Mouse (Mus musculus) stomach, embryonic 16.5 days (tissue): ENCODE data around the gene Tas2r143. TPM values are rescaled to one million over a fixed set of nuclear protein-coding genes. Genes with fewer than 3 reads are reported as not detected.

ENCODE experiments used
- ATAC-seq: fragments of 200-750 bp; cut with Nextera tagmentation; 2 replicates; pipeline ENCODE4 v1.8.0; 2017; ENCODE audit warnings: moderate number of reproducible peaks, moderate TSS enrichment; ENCODE audit not compliant: insufficient read depth, low FRiP score
- H3K27ac ChIP-seq: fragments of 300-500 bp; sonication (generic); 2 replicates; pipeline ENCODE4 v1.5.1; 2014; ENCODE audit warnings: low read length
- H3K27me3 ChIP-seq: fragments of 300-500 bp; sonication (generic); 2 replicates; pipeline ENCODE4 v1.6.1; 2014; ENCODE audit warnings: low read length, control low read depth, mixed read lengths; ENCODE audit not compliant: control insufficient read depth, insufficient read depth
- H3K36me3 ChIP-seq: fragments of 300-500 bp; sonication (generic); 2 replicates; pipeline ENCODE4 v1.6.1; 2014; ENCODE audit warnings: low read length; ENCODE audit not compliant: control insufficient read depth, insufficient read depth
- H3K4me1 ChIP-seq: fragments of 300-500 bp; sonication (generic); 2 replicates; pipeline ENCODE4 v1.6.1; 2014; ENCODE audit warnings: low read length, control low read depth, mixed read lengths; ENCODE audit not compliant: control insufficient read depth, insufficient read depth
- H3K4me2 ChIP-seq: fragments of 300-500 bp; sonication (generic); 2 replicates; pipeline ENCODE4 v1.6.1; 2014; ENCODE audit warnings: low read depth, low read length, mixed read lengths
- H3K4me3 ChIP-seq: fragments of 300-500 bp; sonication (generic); replicated peaks from 2 replicates; pipeline ENCODE4 v1.5.1; 2014; ENCODE audit warnings: mild to moderate bottlenecking, low read length
- H3K9ac ChIP-seq: fragments of 300-500 bp; sonication (generic); 2 replicates; pipeline ENCODE4 v1.6.1; 2014; ENCODE audit warnings: low read length
- H3K9me3 ChIP-seq: fragments of 300-500 bp; sonication (generic); replicated peaks from 2 replicates; pipeline ENCODE4 v1.6.1; 2016; ENCODE audit warnings: low read length, control low read depth; ENCODE audit not compliant: control insufficient read depth
- WGBS: fragments of 180-500 bp; shearing (Covaris S2); extraction: QIAGEN DNeasy Blood & Tissue Kit; methylation state at CpG from one replicate; pipeline ENCODE4 v1.1.7; 2014; 5-methylcytosine and 5-hydroxymethylcytosine counted together
- polyA plus RNA-seq: library from polyadenylated mRNA; unstranded; fragments of >200 nt; fragmentation: Nextera tagmentation; extraction: Ambion mirVana; gene quantifications from 2 replicates; pipeline ENCODE4 v1.2.1, GENCODE M21; 2015

The Tas2r143 gene
- polyA plus RNA-seq, 1 experiment from 2014 or later = not detected

- ATAC-seq = no peak
- Histone ChIP-seq H3K9me3 (no peaks in the 10 kb centered on the region), H3K36me3 (peaks cover 17% of the 10 kb centered on the region), H3K9ac (no peak overlapping the region), H3K27ac (no peak overlapping the region), H3K27me3 (no peaks in the 10 kb centered on the region), H3K4me3 (no peak overlapping the region), H3K4me1 (peaks cover 2% of the 10 kb centered on the region), H3K4me2 (no peak overlapping the region)
- 85% methylated on average over 4 of the region's 4 CpGs for WGBS
These were observed 36.0 kb upstream of the Tas2r143 start for GRCm38 (mm10) chr6:42364066-42364465.

GRCm38 (mm10) chr6:42364607-42365006, 35.4 kb upstream of the Tas2r143 start:
- H3K27ac ChIP-seq = no peak overlapping the region
- no peaks in the 10 kb centered on the region for H3K9me3 ChIP-seq
- H3K36me3 ChIP-seq = peaks cover 11% of the 10 kb centered on the region
- no peak for ATAC-seq
- 90% methylated on average over 15 of the region's 15 CpGs for WGBS
- no peak overlapping the region for H3K9ac ChIP-seq
- H3K4me2 ChIP-seq = no peak overlapping the region
- H3K4me3 ChIP-seq = no peak overlapping the region
- H3K27me3 ChIP-seq = no peaks in the 10 kb centered on the region
- no peaks in the 10 kb centered on the region for H3K4me1 ChIP-seq

DNA sequence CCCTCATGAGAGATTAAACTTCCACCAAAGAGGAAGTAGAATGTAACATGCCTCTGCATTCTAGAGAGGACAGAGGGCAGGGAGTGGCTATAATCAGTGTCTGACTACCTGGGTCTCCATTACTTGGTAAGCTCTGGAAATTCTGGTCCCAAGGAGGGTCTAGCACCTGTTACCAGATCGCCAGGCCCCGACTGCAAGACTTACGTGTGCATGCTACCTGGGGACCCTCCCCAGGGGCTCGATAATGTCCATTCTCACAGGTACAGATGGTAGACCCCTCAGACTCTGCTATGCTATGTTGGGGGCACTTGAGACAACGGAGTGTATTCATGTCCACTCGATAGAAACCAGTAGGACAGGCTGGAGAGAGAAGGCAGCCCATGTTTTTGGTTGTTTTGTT, 34.8 kb upstream of the Tas2r143 start:
- H3K4me3 ChIP-seq = no peak overlapping the region
- H3K4me2 ChIP-seq = no peak overlapping the region
- no peaks in the 10 kb centered on the region for H3K4me1 ChIP-seq
- H3K9ac ChIP-seq = no peak overlapping the region
- ATAC-seq = no peak
- H3K27ac ChIP-seq = no peak overlapping the region
- WGBS = 84% methylated on average over 6 of the region's 6 CpGs
- H3K36me3 ChIP-seq = peaks cover 8% of the 10 kb centered on the region
- no peaks in the 10 kb centered on the region for H3K27me3 ChIP-seq
- no peaks in the 10 kb centered on the region for H3K9me3 ChIP-seq

GRCm38 (mm10) chr6:42369870-42370269, 30.2 kb upstream of the Tas2r143 start:
- Histone ChIP-seq H3K9ac (no peak overlapping the region), H3K4me3 (no peak overlapping the region), H3K36me3 (no peaks in the 10 kb centered on the region), H3K4me2 (no peak overlapping the region), H3K9me3 (no peaks in the 10 kb centered on the region), H3K4me1 (peaks cover 27% of the 10 kb centered on the region), H3K27ac (no peak overlapping the region), H3K27me3 (no peaks in the 10 kb centered on the region)
- ATAC-seq = no peak
- WGBS = 31% methylated on average over 3 of the region's 3 CpGs

GRCm38 (mm10) chr6:42370630-42371363, 29.2 kb upstream of the Tas2r143 start:
- WGBS = 56% methylated on average over 4 of the region's 4 CpGs
- no peak overlapping the region for H3K4me2 ChIP-seq
- peak overlapping the region; percentile 17; the same call in 1 of the 2 replicates for H3K27ac ChIP-seq
- no peak for ATAC-seq
- no peaks in the 10 kb centered on the region for H3K9me3 ChIP-seq
- no peaks in the 10 kb centered on the region for H3K36me3 ChIP-seq
- no peak overlapping the region for H3K9ac ChIP-seq
- H3K4me3 ChIP-seq = no peak overlapping the region
- peaks cover 27% of the 10 kb centered on the region for H3K4me1 ChIP-seq
- no peaks in the 10 kb centered on the region for H3K27me3 ChIP-seq

DNA sequence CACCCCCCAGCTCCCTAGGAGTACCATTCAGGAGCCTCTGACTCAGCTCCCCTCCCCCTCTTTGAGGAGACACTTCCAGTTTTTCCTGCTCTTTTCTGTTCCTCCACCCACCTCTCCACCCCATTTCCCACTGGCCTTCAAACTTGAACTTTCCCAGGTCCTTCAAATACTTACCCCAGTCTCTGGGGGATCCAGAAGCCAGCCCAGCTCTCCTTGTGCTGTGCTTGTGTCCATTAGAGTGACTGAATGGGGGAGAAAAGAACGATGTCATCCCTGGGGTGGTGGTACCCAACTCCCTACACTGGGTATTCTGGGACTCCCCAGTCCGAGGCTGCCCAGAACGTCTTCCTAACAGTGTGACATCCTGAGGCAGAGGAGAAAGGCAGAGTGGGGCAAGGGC, 28.0 kb upstream of the Tas2r143 start:
- H3K9ac ChIP-seq = peak overlapping the region; percentile 80
- peak overlapping the region; percentile 91 for H3K4me2 ChIP-seq
- no peaks in the 10 kb centered on the region for H3K27me3 ChIP-seq
- H3K4me1 ChIP-seq = peaks cover 27% of the 10 kb centered on the region
- 22% methylated on average over 3 of the region's 3 CpGs for WGBS
- no peaks in the 10 kb centered on the region for H3K9me3 ChIP-seq
- peak overlapping the region; percentile 69 for H3K4me3 ChIP-seq
- no peaks in the 10 kb centered on the region for H3K36me3 ChIP-seq
- peak; percentile 9; the same call in 1 of the 2 replicates for ATAC-seq
- H3K27ac ChIP-seq = peak overlapping the region; percentile 53; the same call in 1 of the 2 replicates

- no peaks in the 10 kb centered on the region for H3K36me3 ChIP-seq
- peak overlapping the region; percentile 69 for H3K4me3 ChIP-seq
- peaks cover 27% of the 10 kb centered on the region for H3K4me1 ChIP-seq
- peak; percentile 7; the same call in 1 of the 2 replicates for ATAC-seq
- H3K9ac ChIP-seq = peak overlapping the region; percentile 80
- H3K4me2 ChIP-seq = peak overlapping the region; percentile 91
- no peaks in the 10 kb centered on the region for H3K27me3 ChIP-seq
- 30% methylated on average over 9 of the region's 9 CpGs for WGBS
- H3K27ac ChIP-seq = peak overlapping the region; percentile 74; the same call in 1 of the 2 replicates
- H3K9me3 ChIP-seq = no peaks in the 10 kb centered on the region
These were observed 27.6 kb upstream of the Tas2r143 start for GRCm38 (mm10) chr6:42372421-42372815.

DNA sequence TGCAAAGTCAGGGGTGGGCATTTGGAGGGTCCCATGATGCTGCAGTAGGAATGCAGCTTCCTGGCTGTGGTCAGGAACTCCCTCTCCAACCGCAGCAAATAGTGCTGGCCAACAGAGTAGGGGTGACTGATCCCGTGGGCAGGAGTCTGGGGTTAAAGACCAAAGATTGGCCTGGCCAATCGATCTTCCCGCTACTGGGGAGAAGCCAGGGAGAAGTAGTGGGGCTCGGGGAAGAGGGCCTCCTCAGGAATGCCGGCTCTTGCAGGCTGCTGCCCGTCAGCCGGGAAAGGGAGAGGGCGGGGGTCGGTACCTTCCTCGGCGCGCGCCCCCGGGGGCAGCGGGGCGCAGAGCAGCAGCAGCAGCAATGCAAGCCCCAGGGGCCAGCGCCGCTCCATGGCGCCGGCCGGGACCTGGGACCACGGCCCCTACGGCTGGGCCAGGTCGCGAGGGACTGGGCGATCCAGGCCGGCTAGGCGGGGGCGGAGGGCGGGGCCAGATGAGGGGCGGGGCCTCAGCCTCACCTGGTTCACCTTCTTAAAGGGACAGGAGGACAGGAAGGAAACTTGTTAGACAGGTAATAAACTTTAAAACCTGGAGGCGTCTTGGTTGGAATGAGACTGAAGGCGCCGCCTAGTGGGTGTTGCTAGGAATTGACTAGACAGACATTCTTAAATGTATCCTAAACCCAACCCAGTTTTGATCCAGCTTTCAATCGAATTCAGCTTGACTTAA, 27.1 kb upstream of the Tas2r143 start, which contains the start of gene Epha1:
Gene Epha1, minus strand, starts transcription at position 453 of the 732 bp plus-strand sequence.
- under 1% methylated on average over 36 of the region's 36 CpGs for WGBS
- Histone ChIP-seq H3K27ac (peak within 1 kb of the TSS; percentile 74; the same call in 1 of the 2 replicates), H3K4me1 (peaks cover 27% of the 10 kb centered on the region), H3K27me3 (no peaks in the 10 kb centered on the region), H3K9ac (peak within 1 kb of the TSS; percentile 80), H3K9me3 (no peaks in the 10 kb centered on the region), H3K36me3 (no peaks in the 10 kb centered on the region), H3K4me2 (peak within 1 kb of the TSS; percentile 91), H3K4me3 (peak within 1 kb of the TSS; percentile 69)
- peak; percentile 81 for ATAC-seq
